Mouse (Mus musculus): ENCODE results near the gene S100a1. TPM values are rescaled to one million over a fixed set of nuclear protein-coding genes. Genes with fewer than 3 reads are reported as not detected.

The S100a1 gene
- total RNA-seq, 1 experiment = 2.3 TPM

GRCm38 (mm10) chr3:90550421-90550790 lies 36.2 kb upstream of the S100a1 start:
- no peak for DNase-seq (ENCODE audit: low read depth, low spot score)
- in situ Hi-C loops (cut with MboI; ENCODE audit: low sequenced_read_pairs in 2 of 2, unreplicated experiment in 2 of 2) = no loop called here
- TF ChIP-seq ZC3H11A (IDR thresholded peaks at IDR 0.05; ENCODE audit: borderline replicate concordance, low read depth, low read length) (no peak), HCFC1 (IDR thresholded peaks at IDR 0.05; ENCODE audit: borderline replicate concordance, insufficient read depth, low read length) (no peak), ZNF384 (IDR thresholded peaks at IDR 0.05; ENCODE audit: low read depth, low read length) (no peak), MAFK (IDR thresholded peaks at IDR 0.05; ENCODE audit: insufficient read depth, low read depth, low read length) (no peak), CHD2 (IDR thresholded peaks at IDR 0.05; ENCODE audit: low read depth, low read length) (no peak)
- no peak overlapping the region for H3K4me3 ChIP-seq (ENCODE audit: insufficient read depth in 1 of 2, low read depth in 1 of 2, low read length in 2 of 2, poor library complexity in 1 of 2, severe bottlenecking in 1 of 2)
- H3K36me3 ChIP-seq (ENCODE audit: control insufficient read depth, insufficient read depth, low read length, poor library complexity, severe bottlenecking) = no peaks in the 10 kb centered on the region
- H3K4me1 ChIP-seq (ENCODE audit: control insufficient read depth in 2 of 2, insufficient read depth in 2 of 2, low read length in 2 of 2, poor library complexity in 1 of 2) = 0 out of 4 replicates have a peak, but pooled peaks cover 0 to 1% of the 10 kb centered on the region in 2 experiments
- no peak overlapping the region for H3K27ac ChIP-seq (ENCODE audit: insufficient read depth, low read depth, low read length, poor library complexity, severe bottlenecking)
- H3K9ac ChIP-seq (ENCODE audit: insufficient read depth, low read depth, low read length, poor library complexity, severe bottlenecking) = no peak overlapping the region
- H3K9me3 ChIP-seq (ENCODE audit: control insufficient read depth, insufficient read depth, low read depth, low read length) = no peaks in the 10 kb centered on the region

- in situ Hi-C loops (cut with MboI; ENCODE audit: low sequenced_read_pairs in 2 of 2, unreplicated experiment in 2 of 2) = no loop called here
- H3K4me1 ChIP-seq (ENCODE audit: control insufficient read depth in 2 of 2, insufficient read depth in 2 of 2, low read length in 2 of 2, poor library complexity in 1 of 2) = 0 out of 4 replicates have a peak, but pooled peaks cover 0 to 1% of the 10 kb centered on the region in 2 experiments
- H3K9me3 ChIP-seq (ENCODE audit: control insufficient read depth, insufficient read depth, low read depth, low read length) = no peaks in the 10 kb centered on the region
- no peak overlapping the region for H3K27ac ChIP-seq (ENCODE audit: insufficient read depth, low read depth, low read length, poor library complexity, severe bottlenecking)
- H3K4me3 ChIP-seq (ENCODE audit: insufficient read depth in 1 of 2, low read depth in 1 of 2, low read length in 2 of 2, poor library complexity in 1 of 2, severe bottlenecking in 1 of 2) = no peak overlapping the region
- no peaks in the 10 kb centered on the region for H3K36me3 ChIP-seq (ENCODE audit: control insufficient read depth, insufficient read depth, low read length, poor library complexity, severe bottlenecking)
- no peak for DNase-seq (ENCODE audit: low read depth, low spot score)
- no peak for TF ChIP-seq ZNF384 (IDR thresholded peaks at IDR 0.05; ENCODE audit: low read depth, low read length)
- no peak for TF ChIP-seq ZC3H11A (IDR thresholded peaks at IDR 0.05; ENCODE audit: borderline replicate concordance, low read depth, low read length)
- no peak for TF ChIP-seq CHD2 (IDR thresholded peaks at IDR 0.05; ENCODE audit: low read depth, low read length)
- no peak for TF ChIP-seq HCFC1 (IDR thresholded peaks at IDR 0.05; ENCODE audit: borderline replicate concordance, insufficient read depth, low read length)
- no peak for TF ChIP-seq MAFK (IDR thresholded peaks at IDR 0.05; ENCODE audit: insufficient read depth, low read depth, low read length)
- no peak overlapping the region for H3K9ac ChIP-seq (ENCODE audit: insufficient read depth, low read depth, low read length, poor library complexity, severe bottlenecking)
These were observed 35.7 kb upstream of the S100a1 start for GRCm38 (mm10) chr3:90549676-90550420.

- H3K36me3 ChIP-seq (ENCODE audit: control insufficient read depth, insufficient read depth, low read length, poor library complexity, severe bottlenecking) = no peaks in the 10 kb centered on the region
- H3K27ac ChIP-seq (ENCODE audit: insufficient read depth, low read depth, low read length, poor library complexity, severe bottlenecking) = no peak overlapping the region
- no peaks in the 10 kb centered on the region for H3K9me3 ChIP-seq (ENCODE audit: control insufficient read depth, insufficient read depth, low read depth, low read length)
- TF ChIP-seq HCFC1 (IDR thresholded peaks at IDR 0.05; ENCODE audit: borderline replicate concordance, insufficient read depth, low read length) (no peak), CHD2 (IDR thresholded peaks at IDR 0.05; ENCODE audit: low read depth, low read length) (no peak), ZNF384 (IDR thresholded peaks at IDR 0.05; ENCODE audit: low read depth, low read length) (no peak), MAFK (IDR thresholded peaks at IDR 0.05; ENCODE audit: insufficient read depth, low read depth, low read length) (no peak), ZC3H11A (IDR thresholded peaks at IDR 0.05; ENCODE audit: borderline replicate concordance, low read depth, low read length) (no peak)
- H3K4me1 ChIP-seq (ENCODE audit: control insufficient read depth in 2 of 2, insufficient read depth in 2 of 2, low read length in 2 of 2, poor library complexity in 1 of 2) = peaks cover 2 to 8% of the 10 kb centered on the region in 2 experiments; a peak in 2 of 4 replicates
- in situ Hi-C loops (cut with MboI; ENCODE audit: low sequenced_read_pairs in 2 of 2, unreplicated experiment in 2 of 2) = no loop called here
- no peak overlapping the region for H3K9ac ChIP-seq (ENCODE audit: insufficient read depth, low read depth, low read length, poor library complexity, severe bottlenecking)
- no peak overlapping the region; a peak in 1 of 4 replicates for H3K4me3 ChIP-seq (ENCODE audit: insufficient read depth in 1 of 2, low read depth in 1 of 2, low read length in 2 of 2, poor library complexity in 1 of 2, severe bottlenecking in 1 of 2)
- DNase-seq (ENCODE audit: low read depth, low spot score) = no peak
These were observed 26.7 kb upstream of the S100a1 start for GRCm38 (mm10) chr3:90540904-90541303.

- Histone ChIP-seq H3K9me3 (ENCODE audit: control insufficient read depth, insufficient read depth, low read depth, low read length) (no peaks in the 10 kb centered on the region), H3K36me3 (ENCODE audit: control insufficient read depth, insufficient read depth, low read length, poor library complexity, severe bottlenecking) (no peaks in the 10 kb centered on the region), H3K4me1 (ENCODE audit: control insufficient read depth in 2 of 2, insufficient read depth in 2 of 2, low read length in 2 of 2, poor library complexity in 1 of 2) (peaks cover 2 to 8% of the 10 kb centered on the region in 2 experiments; a peak in 2 of 4 replicates), H3K9ac (ENCODE audit: insufficient read depth, low read depth, low read length, poor library complexity, severe bottlenecking) (no peak overlapping the region), H3K27ac (ENCODE audit: insufficient read depth, low read depth, low read length, poor library complexity, severe bottlenecking) (no peak overlapping the region), H3K4me3 (ENCODE audit: insufficient read depth in 1 of 2, low read depth in 1 of 2, low read length in 2 of 2, poor library complexity in 1 of 2, severe bottlenecking in 1 of 2) (no peak overlapping the region)
- DNase-seq (ENCODE audit: low read depth, low spot score) = no peak
- TF ChIP-seq ZC3H11A (IDR thresholded peaks at IDR 0.05; ENCODE audit: borderline replicate concordance, low read depth, low read length) = no peak
- TF ChIP-seq ZNF384 (IDR thresholded peaks at IDR 0.05; ENCODE audit: low read depth, low read length) = no peak
- TF ChIP-seq HCFC1 (IDR thresholded peaks at IDR 0.05; ENCODE audit: borderline replicate concordance, insufficient read depth, low read length) = no peak
- TF ChIP-seq MAFK (IDR thresholded peaks at IDR 0.05; ENCODE audit: insufficient read depth, low read depth, low read length) = no peak
- in situ Hi-C loops (cut with MboI; ENCODE audit: low sequenced_read_pairs in 2 of 2, unreplicated experiment in 2 of 2) = no loop called here
These were observed 23.7 kb upstream of the S100a1 start for GRCm38 (mm10) chr3:90537905-90538296.

All from ES-E14 (cell line).